Mouse (Mus musculus) neural tube, embryonic 11.5 days (tissue): ENCODE data around the gene Rasa3. TPM values are rescaled to one million over a fixed set of nuclear protein-coding genes. Genes with fewer than 3 reads are reported as not detected.

Source experiments
- ATAC-seq: fragments of 200-750 bp; cut with Nextera tagmentation; 2 replicates; pipeline ENCODE4 v1.8.0; 2017; ENCODE audit warnings: moderate number of reproducible peaks, mild to moderate bottlenecking, moderate TSS enrichment, moderate library complexity; ENCODE audit not compliant: insufficient read depth, low FRiP score, low TSS enrichment
- DNase-seq: peaks from one replicate; pipeline ENCODE4 v3.0.0-alpha.2; 2015; ENCODE audit warnings: low spot score
- H3K27ac ChIP-seq: fragments of 300-500 bp; sonication (generic); 2 replicates; pipeline ENCODE4 v1.5.1; 2014; ENCODE audit warnings: low read depth, mild to moderate bottlenecking, low read length
- H3K27me3 ChIP-seq: fragments of 300-500 bp; sonication (generic); 2 replicates; pipeline ENCODE4 v1.6.1; 2014; ENCODE audit warnings: mild to moderate bottlenecking, low read length, mixed read lengths; ENCODE audit not compliant: control insufficient read depth, insufficient read depth
- H3K36me3 ChIP-seq: fragments of 300-500 bp; sonication (generic); 2 replicates; pipeline ENCODE4 v1.6.1; 2014; ENCODE audit warnings: mild to moderate bottlenecking, low read length, moderate library complexity, mixed read lengths; ENCODE audit not compliant: control insufficient read depth, insufficient read depth
- H3K4me1 ChIP-seq: fragments of 300-500 bp; sonication (generic); 2 replicates; pipeline ENCODE4 v1.6.1; 2014; ENCODE audit warnings: low read length, mixed read lengths; ENCODE audit not compliant: control insufficient read depth, insufficient read depth
- H3K4me2 ChIP-seq: fragments of 300-500 bp; sonication (generic); 2 replicates; pipeline ENCODE4 v1.6.1; 2014; ENCODE audit warnings: low read depth, mild to moderate bottlenecking, moderate library complexity
- H3K4me3 ChIP-seq: fragments of 300-500 bp; sonication (generic); 2 replicates; pipeline ENCODE4 v1.5.1; 2014; ENCODE audit warnings: low read depth, low read length
- H3K9ac ChIP-seq: fragments of 300-500 bp; sonication (generic); 2 replicates; pipeline ENCODE4 v1.6.1; 2014; ENCODE audit warnings: mild to moderate bottlenecking, low read length
- H3K9me3 ChIP-seq: fragments of 300-500 bp; sonication (generic); 2 replicates; pipeline ENCODE4 v1.6.1; 2016; ENCODE audit warnings: low read length; ENCODE audit not compliant: control insufficient read depth
- WGBS: fragments of 180-500 bp; shearing (Covaris S2); extraction: QIAGEN DNeasy Blood & Tissue Kit; methylation state at CpG from one replicate; pipeline ENCODE4 v1.1.7; 2014; 5-methylcytosine and 5-hydroxymethylcytosine counted together
- polyA plus RNA-seq: library from polyadenylated mRNA; unstranded; fragments of >200 nt; fragmentation: Nextera tagmentation; extraction: Ambion mirVana; gene quantifications from 2 replicates; pipeline ENCODE4 v1.2.1, GENCODE M21; 2014

The Rasa3 gene
- polyA plus RNA-seq, 1 experiment from 2014 or later: 31.3 TPM

GRCm38 (mm10) chr8:13667917-13668316 lies 9.5 kb downstream of the Rasa3 start:
- H3K27me3 ChIP-seq: no peaks in the 10 kb centered on the region
- H3K9ac ChIP-seq: no peak overlapping the region
- no peaks in the 10 kb centered on the region for H3K36me3 ChIP-seq
- 75% methylated on average over 4 of the region's 4 CpGs for WGBS
- H3K4me3 ChIP-seq: no peak overlapping the region
- no peak overlapping the region for H3K27ac ChIP-seq
- no peak overlapping the region for H3K4me2 ChIP-seq
- H3K9me3 ChIP-seq: no peaks in the 10 kb centered on the region
- no peaks in the 10 kb centered on the region; the same call in 1 of the 2 replicates for H3K4me1 ChIP-seq
- ATAC-seq (no peak), DNase-seq (no peak)

- WGBS: 83% methylated on average over 8 of the region's 8 CpGs
- DNase-seq (no peak), ATAC-seq (no peak)
- Histone ChIP-seq H3K9ac (no peak overlapping the region), H3K9me3 (no peaks in the 10 kb centered on the region), H3K4me2 (no peak overlapping the region), H3K4me3 (no peak overlapping the region), H3K27ac (no peak overlapping the region), H3K27me3 (no peaks in the 10 kb centered on the region), H3K36me3 (no peaks in the 10 kb centered on the region), H3K4me1 (no peaks in the 10 kb centered on the region; the same call in 1 of the 2 replicates)
These were observed 11.5 kb downstream of the Rasa3 start for GRCm38 (mm10) chr8:13665944-13666343.

GRCm38 (mm10) chr8:13665538-13665937 lies 11.9 kb downstream of the Rasa3 start:
- Histone ChIP-seq H3K4me2 (no peak overlapping the region), H3K4me3 (no peak overlapping the region), H3K27me3 (no peaks in the 10 kb centered on the region), H3K9me3 (no peaks in the 10 kb centered on the region), H3K4me1 (no peaks in the 10 kb centered on the region; the same call in 1 of the 2 replicates), H3K27ac (no peak overlapping the region), H3K9ac (no peak overlapping the region), H3K36me3 (no peaks in the 10 kb centered on the region)
- no peak for ATAC-seq
- DNase-seq: no peak
- WGBS: 83% methylated on average over 4 of the region's 4 CpGs

- no peak overlapping the region for H3K4me3 ChIP-seq
- H3K27me3 ChIP-seq: no peaks in the 10 kb centered on the region
- H3K9me3 ChIP-seq: no peaks in the 10 kb centered on the region
- ATAC-seq (no peak), DNase-seq (no peak)
- H3K27ac ChIP-seq: no peak overlapping the region
- no peaks in the 10 kb centered on the region for H3K36me3 ChIP-seq
- H3K4me1 ChIP-seq: no peaks in the 10 kb centered on the region; the same call in 1 of the 2 replicates
- no peak overlapping the region for H3K4me2 ChIP-seq
- WGBS: 85% methylated on average over 6 of the region's 6 CpGs
- no peak overlapping the region for H3K9ac ChIP-seq
These were observed 12.6 kb downstream of the Rasa3 start for GRCm38 (mm10) chr8:13664711-13665210.

- no peak overlapping the region for H3K9ac ChIP-seq
- no peak overlapping the region for H3K27ac ChIP-seq
- H3K9me3 ChIP-seq: no peaks in the 10 kb centered on the region
- H3K4me2 ChIP-seq: no peak overlapping the region
- H3K36me3 ChIP-seq: no peaks in the 10 kb centered on the region
- WGBS: 92% methylated on average over 13 of the region's 13 CpGs
- no peak overlapping the region for H3K4me3 ChIP-seq
- no peak for ATAC-seq
- H3K27me3 ChIP-seq: no peaks in the 10 kb centered on the region
- H3K4me1 ChIP-seq: no peaks in the 10 kb centered on the region
- DNase-seq: no peak
These were observed 17.1 kb downstream of the Rasa3 start for GRCm38 (mm10) chr8:13660323-13660722.

- no peaks in the 10 kb centered on the region for H3K36me3 ChIP-seq
- H3K9ac ChIP-seq: no peak overlapping the region
- no peaks in the 10 kb centered on the region for H3K27me3 ChIP-seq
- H3K4me3 ChIP-seq: no peak overlapping the region
- H3K4me1 ChIP-seq: no peaks in the 10 kb centered on the region
- no peaks in the 10 kb centered on the region for H3K9me3 ChIP-seq
- ATAC-seq (no peak), DNase-seq (no peak)
- H3K27ac ChIP-seq: no peak overlapping the region
- 83% methylated on average over 12 of the region's 12 CpGs for WGBS
- H3K4me2 ChIP-seq: no peak overlapping the region
These were observed 19.9 kb downstream of the Rasa3 start for GRCm38 (mm10) chr8:13657479-13657878.

GRCm38 (mm10) chr8:13655033-13655351 lies 22.4 kb downstream of the Rasa3 start:
- no peaks in the 10 kb centered on the region for H3K9me3 ChIP-seq
- ATAC-seq: no peak
- H3K4me3 ChIP-seq: no peak overlapping the region
- H3K9ac ChIP-seq: no peak overlapping the region
- H3K27me3 ChIP-seq: no peaks in the 10 kb centered on the region
- H3K4me1 ChIP-seq: no peaks in the 10 kb centered on the region
- 92% methylated on average over 5 of the region's 5 CpGs for WGBS
- no peak for DNase-seq
- no peak overlapping the region for H3K27ac ChIP-seq
- H3K36me3 ChIP-seq: no peaks in the 10 kb centered on the region
- no peak overlapping the region for H3K4me2 ChIP-seq

- Histone ChIP-seq H3K27me3 (no peaks in the 10 kb centered on the region), H3K9ac (no peak overlapping the region), H3K9me3 (no peaks in the 10 kb centered on the region), H3K4me3 (no peak overlapping the region), H3K36me3 (no peaks in the 10 kb centered on the region), H3K4me1 (no peaks in the 10 kb centered on the region), H3K27ac (no peak overlapping the region), H3K4me2 (no peak overlapping the region)
- no peak for ATAC-seq
- WGBS: 85% methylated on average over 11 of the region's 11 CpGs
- no peak for DNase-seq
These were observed 22.9 kb downstream of the Rasa3 start for GRCm38 (mm10) chr8:13654350-13655032.

GRCm38 (mm10) chr8:13650541-13651191 lies 26.7 kb downstream of the Rasa3 start:
- Histone ChIP-seq H3K4me2 (no peak overlapping the region), H3K4me1 (peaks cover 11% of the 10 kb centered on the region), H3K27ac (no peak overlapping the region), H3K36me3 (no peaks in the 10 kb centered on the region), H3K4me3 (no peak overlapping the region), H3K9ac (no peak overlapping the region), H3K9me3 (no peaks in the 10 kb centered on the region), H3K27me3 (no peaks in the 10 kb centered on the region)
- WGBS: 93% methylated on average over 11 of the region's 11 CpGs
- DNase-seq (no peak), ATAC-seq (no peak)
